Mouse (Mus musculus): ENCODE results near the gene Actn1. TPM values are rescaled to one million over a fixed set of nuclear protein-coding genes. Genes with fewer than 3 reads are reported as not detected.
"Not testable (repeated sequence)": the region's sequence is repeated elsewhere in the genome, so short reads cannot be mapped to it uniquely, and the experiment has no call there.

The Actn1 gene
- total RNA-seq (2021): 100 to 1,000 TPM; 107 to 115 TPM
- long read RNA-seq, experiment 1, partial matches to known transcripts: 1 of 23 reads
- long read RNA-seq, experiment 1, other reads (novel, unspliced or antisense): 14 of 23 reads
- long read RNA-seq, experiment 2, partial matches to known transcripts: 6 of 20 reads
- long read RNA-seq, experiment 2, other reads (novel, unspliced or antisense): 8 of 20 reads

- DNase-seq (ENCODE audit: low spot score in 2 of 2): peak; percentile 81 to 93
These were observed at the start of gene Actn1 for GRCm38 (mm10) chr12:80260056-80260743. Gene Actn1, minus strand, starts transcription at chr12:80260371.

GRCm38 (mm10) chr12:80307556-80307955 lies 47.4 kb upstream of the Actn1 start:
- DNase-seq (ENCODE audit: low spot score in 2 of 2): no peak

- no peak for DNase-seq (ENCODE audit: low spot score in 2 of 2)
These were observed 44.3 kb upstream of the Actn1 start for GRCm38 (mm10) chr12:80304518-80304917.

GRCm38 (mm10) chr12:80300833-80301456 lies 40.8 kb upstream of the Actn1 start:
- peak in 1 of 2 experiments; percentile 8 for DNase-seq (ENCODE audit: low spot score in 2 of 2)

- no peak for DNase-seq (ENCODE audit: low spot score in 2 of 2)
These were observed 38.5 kb upstream of the Actn1 start for GRCm38 (mm10) chr12:80298714-80299113.

GRCm38 (mm10) chr12:80291895-80292435 lies 31.8 kb upstream of the Actn1 start:
- no peak for DNase-seq (ENCODE audit: low spot score in 2 of 2)

GRCm38 (mm10) chr12:80290964-80291363 lies 30.8 kb upstream of the Actn1 start:
- peak; percentile 5 to 17 for DNase-seq (ENCODE audit: low spot score in 2 of 2)

- DNase-seq (ENCODE audit: low spot score in 2 of 2): no peak
These were observed 30.3 kb upstream of the Actn1 start for GRCm38 (mm10) chr12:80290483-80290882.

- DNase-seq (ENCODE audit: low spot score in 2 of 2): no peak
These were observed 29.6 kb upstream of the Actn1 start for GRCm38 (mm10) chr12:80289722-80290121.

- DNase-seq (ENCODE audit: low spot score in 2 of 2): no peak
These were observed 25.7 kb upstream of the Actn1 start for GRCm38 (mm10) chr12:80285890-80286289.

- DNase-seq (ENCODE audit: low spot score in 2 of 2): not testable (repeated sequence)
These were observed 24.1 kb upstream of the Actn1 start for GRCm38 (mm10) chr12:80284251-80284650.

GRCm38 (mm10) chr12:80278866-80279265 lies 18.7 kb upstream of the Actn1 start:
- no peak for DNase-seq (ENCODE audit: low spot score in 2 of 2)

GRCm38 (mm10) chr12:80277428-80277827 lies 17.3 kb upstream of the Actn1 start:
- no peak for DNase-seq (ENCODE audit: low spot score in 2 of 2)

- DNase-seq (ENCODE audit: low spot score in 2 of 2): no peak
These were observed 15.1 kb upstream of the Actn1 start for GRCm38 (mm10) chr12:80275187-80275820.

- peak in 1 of 2 experiments; percentile 22 for DNase-seq (ENCODE audit: low spot score in 2 of 2)
These were observed 13.0 kb upstream of the Actn1 start for GRCm38 (mm10) chr12:80273020-80273686.

- no peak for DNase-seq (ENCODE audit: low spot score in 2 of 2)
These were observed 11.6 kb upstream of the Actn1 start for GRCm38 (mm10) chr12:80271806-80272205.

GRCm38 (mm10) chr12:80270924-80271323 lies 10.8 kb upstream of the Actn1 start:
- DNase-seq (ENCODE audit: low spot score in 2 of 2): no peak

GRCm38 (mm10) chr12:80269303-80269702 lies 9.1 kb upstream of the Actn1 start:
- no peak for DNase-seq (ENCODE audit: low spot score in 2 of 2)

GRCm38 (mm10) chr12:80267962-80268361 lies 7.8 kb upstream of the Actn1 start:
- DNase-seq (ENCODE audit: low spot score in 2 of 2): no peak

- DNase-seq (ENCODE audit: low spot score in 2 of 2): not testable (repeated sequence)
These were observed 4.2 kb upstream of the Actn1 start for GRCm38 (mm10) chr12:80264388-80264787.

Data from left cerebral cortex, adult 18-20 months (tissue).